Comparison of ENCODE assay signal across 9 mouse cellular contexts in genomic region chr13:80949133-80949697, GRCm38 (mm10).
DNase-seq lines count a peak whose midpoint lies in the region; ATAC-seq lines count a peak whose summit lies in the region.
"Had no signal": no experiment of that assay in that cellular context is flagged by ENCODE, and none has a peak within 500 bp of the region (broad histone marks: within the 10 kb centered on the region; RNA-seq: fewer than 3 reads in every experiment).

No protein-coding gene starts in this region.

- no peak overlapping the region for H3K27ac ChIP-seq in heart, embryonic 11.5 days (ENCODE audit: low read depth, low read length)
- no peak overlapping the region for H3K27ac ChIP-seq in forebrain, embryonic 16.5 days (ENCODE audit: low read length)
- H3K27ac ChIP-seq in midbrain, embryonic 15.5 days, result no peak overlapping the region

- no peaks in the 10 kb centered on the region for H3K27me3 ChIP-seq in heart, embryonic 11.5 days (ENCODE audit: control insufficient read depth, insufficient read depth, low read length)
- H3K27me3 ChIP-seq in forebrain, embryonic 16.5 days (replicated peaks; ENCODE audit: control insufficient read depth, insufficient read depth, low read length), result no peaks in the 10 kb centered on the region
- no peaks in the 10 kb centered on the region for H3K27me3 ChIP-seq in midbrain, embryonic 15.5 days (replicated peaks)

- H3K4me3 ChIP-seq in heart, embryonic 11.5 days (ENCODE audit: low read depth, low read length), result no peak overlapping the region
- H3K4me3 ChIP-seq in forebrain, embryonic 16.5 days (replicated peaks; ENCODE audit: low read length), result no peak overlapping the region
- H3K4me3 ChIP-seq in midbrain, embryonic 15.5 days, result no peak overlapping the region

- H3K9me3 ChIP-seq in heart, embryonic 11.5 days (replicated peaks; ENCODE audit: control insufficient read depth, low read length), result no peaks in the 10 kb centered on the region
- no peaks in the 10 kb centered on the region for H3K9me3 ChIP-seq in forebrain, embryonic 16.5 days (ENCODE audit: control insufficient read depth, low read length)
- no peaks in the 10 kb centered on the region for H3K9me3 ChIP-seq in midbrain, embryonic 15.5 days

- H3K36me3 ChIP-seq in heart, embryonic 11.5 days (ENCODE audit: control insufficient read depth, insufficient read depth, low read length), result no peaks in the 10 kb centered on the region
- no peaks in the 10 kb centered on the region for H3K36me3 ChIP-seq in forebrain, embryonic 16.5 days (ENCODE audit: control insufficient read depth, insufficient read depth)
- H3K36me3 ChIP-seq in midbrain, embryonic 15.5 days (replicated peaks), result no peaks in the 10 kb centered on the region

- no peak for ATAC-seq in heart, embryonic 11.5 days (replicated peaks; ENCODE audit: insufficient number of reproducible peaks, low FRiP score, low TSS enrichment)
- peak; percentile 83 for ATAC-seq in granulocyte monocyte progenitor cell, adult 5-6 weeks (replicated peaks; ENCODE audit: poor library complexity, severe bottlenecking)
- ATAC-seq in forebrain, embryonic 16.5 days, result no peak
- no peak for ATAC-seq in midbrain, embryonic 15.5 days (replicated peaks)

- H3K4me1 ChIP-seq in heart, embryonic 11.5 days (ENCODE audit: control insufficient read depth, insufficient read depth, low read length), result no peaks in the 10 kb centered on the region
- no peaks in the 10 kb centered on the region for H3K4me1 ChIP-seq in forebrain, embryonic 16.5 days (replicated peaks; ENCODE audit: control insufficient read depth, insufficient read depth, low read length)
- no peaks in the 10 kb centered on the region for H3K4me1 ChIP-seq in midbrain, embryonic 15.5 days

- DNase-seq in heart, adult 9 months (ENCODE audit: low spot score in 2 of 2), result peak; percentile 67 to 72
- peak; percentile 34 for DNase-seq in Muller cell, postnatal 12 days (ENCODE audit: inconsistent ontology term)
- peak; percentile 47 for DNase-seq in lung, postnatal 14 days
- no peak for DNase-seq in layer of hippocampus, postnatal 25 days (ENCODE audit: extremely low spot score in 1 of 2, low spot score in 1 of 2)
- DNase-seq: cerebellum, adult 2 months had no signal

- no peak overlapping the region for H3K9ac ChIP-seq in heart, embryonic 11.5 days (ENCODE audit: low read depth, low read length)
- no peak overlapping the region for H3K9ac ChIP-seq in forebrain, embryonic 16.5 days (replicated peaks; ENCODE audit: low read depth, low read length)
- H3K9ac ChIP-seq in midbrain, embryonic 15.5 days, result no peak overlapping the region

- WGBS in heart, embryonic 11.5 days (ENCODE audit: insufficient replicate concordance), result 61% methylated on average over 6 of the region's 6 CpGs
- 58% methylated on average over 6 of the region's 6 CpGs for WGBS in forebrain, embryonic 16.5 days
- WGBS in midbrain, embryonic 15.5 days, result 68% methylated on average over 6 of the region's 6 CpGs

- no peak overlapping the region for H3K4me2 ChIP-seq in heart, embryonic 11.5 days
- H3K4me2 ChIP-seq in forebrain, embryonic 16.5 days (ENCODE audit: low read length), result no peak overlapping the region
- no peak overlapping the region for H3K4me2 ChIP-seq in midbrain, embryonic 15.5 days

Comparison
In these comparisons a context has a peak if more than half of its experiments do, and no peak if none do; other contexts are left out.
1. DNase-seq: peak in heart, adult 9 months (2 of 2), Muller cell, postnatal 12 days (single experiment) and lung, postnatal 14 days (single experiment); none in layer of hippocampus, postnatal 25 days (0 of 2).